Mouse (Mus musculus) R1 (cell line): Measurements from ENCODE around the gene Ptafr.
A peak's percentile ranks its signal among the peaks of the same experiment; 100 is the strongest.
"Not testable (repeated sequence)": the region's sequence is repeated elsewhere in the genome, so short reads cannot be mapped to it uniquely, and the experiment has no call there.

Experiments used
- DNase-seq: peaks from one replicate; pipeline ENCODE4 v3.0.0-alpha.2; 2018; ENCODE audit warnings: low read depth, low spot score

Gene Ptafr

GRCm38 (mm10) chr4:132555550-132555949, 8.3 kb upstream of the Ptafr start:
- DNase-seq = not testable (repeated sequence)

- DNase-seq = no peak
Measured at GRCm38 (mm10) chr4:132563261-132563660, 606 bp upstream of the Ptafr start.

- DNase-seq = no peak
Measured at GRCm38 (mm10) chr4:132565089-132565747, 1.4 kb downstream of the Ptafr start.

- DNase-seq = peak; percentile 46
Measured at GRCm38 (mm10) chr4:132567361-132567779, 3.5 kb downstream of the Ptafr start.

- peak; percentile 79 for DNase-seq
Measured at GRCm38 (mm10) chr4:132569115-132569514, 5.2 kb downstream of the Ptafr start.

- DNase-seq = no peak
Measured at GRCm38 (mm10) chr4:132571190-132571589, 7.3 kb downstream of the Ptafr start.

GRCm38 (mm10) chr4:132573327-132573726, 9.5 kb downstream of the Ptafr start:
- DNase-seq = no peak

GRCm38 (mm10) chr4:132574809-132575347, 11.0 kb downstream of the Ptafr start:
- DNase-seq = no peak

- no peak for DNase-seq
Measured at GRCm38 (mm10) chr4:132583781-132584180, 19.9 kb downstream of the Ptafr start.

GRCm38 (mm10) chr4:132584975-132585374, 21.1 kb downstream of the Ptafr start:
- DNase-seq = no peak

- DNase-seq = no peak
Measured at GRCm38 (mm10) chr4:132586282-132586681, 22.4 kb downstream of the Ptafr start.

GRCm38 (mm10) chr4:132588512-132588911, 24.6 kb downstream of the Ptafr start:
- DNase-seq = no peak

- no peak for DNase-seq
Measured at GRCm38 (mm10) chr4:132590642-132591041, 26.8 kb downstream of the Ptafr start.

GRCm38 (mm10) chr4:132592958-132593357, 29.1 kb downstream of the Ptafr start:
- no peak for DNase-seq

- DNase-seq = peak; percentile 93
Measured at GRCm38 (mm10) chr4:132594191-132594590, 30.3 kb downstream of the Ptafr start.

GRCm38 (mm10) chr4:132598861-132599260, 35.0 kb downstream of the Ptafr start:
- DNase-seq = peak; percentile 64

GRCm38 (mm10) chr4:132599764-132600163, 35.9 kb downstream of the Ptafr start:
- no peak for DNase-seq

GRCm38 (mm10) chr4:132600465-132600864, 36.6 kb downstream of the Ptafr start:
- DNase-seq = no peak

- not testable (repeated sequence) for DNase-seq
Measured at GRCm38 (mm10) chr4:132601242-132601641, 37.4 kb downstream of the Ptafr start.

GRCm38 (mm10) chr4:132603468-132603867, 39.6 kb downstream of the Ptafr start:
- DNase-seq = no peak

- no peak for DNase-seq
Measured at GRCm38 (mm10) chr4:132605816-132606215, 41.9 kb downstream of the Ptafr start.

GRCm38 (mm10) chr4:132608147-132608546, 44.3 kb downstream of the Ptafr start:
- peak; percentile 49 for DNase-seq

GRCm38 (mm10) chr4:132610301-132610984, 46.6 kb downstream of the Ptafr start:
- DNase-seq = no peak
